Mouse (Mus musculus) kidney, postnatal 14 days (tissue): Measurements from ENCODE around the gene Sec13.

Experiments used
- DNase-seq: peaks from one replicate; pipeline ENCODE4 v3.0.0; 2022; ENCODE audit warnings: mixed read lengths

Gene Sec13

GRCm38 (mm10) chr6:113697222-113698205 lies 43.0 kb downstream of the Sec13 start:
- DNase-seq: peak; percentile 15

GRCm38 (mm10) chr6:113696582-113697221 lies 43.8 kb downstream of the Sec13 start, which contains the start of gene Tatdn2:
Gene Tatdn2 (plus strand): TSS chr6:113697050.
- DNase-seq: peak; percentile 99

- no peak for DNase-seq
Observed at GRCm38 (mm10) chr6:113695766-113696355, 44.7 kb downstream of the Sec13 start.

GRCm38 (mm10) chr6:113695203-113695602 lies 45.3 kb downstream of the Sec13 start:
- DNase-seq: no peak

- no peak for DNase-seq
Observed at GRCm38 (mm10) chr6:113693377-113693776, 47.2 kb downstream of the Sec13 start.

- peak; percentile 52 for DNase-seq
Observed at GRCm38 (mm10) chr6:113692661-113693133, 47.8 kb downstream of the Sec13 start.

GRCm38 (mm10) chr6:113691084-113691462 lies 49.5 kb downstream of the Sec13 start:
- DNase-seq: no peak

- peak; percentile 93 for DNase-seq
Observed at GRCm38 (mm10) chr6:113690400-113691083, 50.0 kb downstream of the Sec13 start.

- DNase-seq: peak; percentile 88
Observed at GRCm38 (mm10) chr6:113690008-113690399, 50.5 kb downstream of the Sec13 start.

GRCm38 (mm10) chr6:113686551-113687125 lies 53.9 kb downstream of the Sec13 start:
- no peak for DNase-seq

GRCm38 (mm10) chr6:113683081-113683825 lies 57.3 kb downstream of the Sec13 start:
- no peak for DNase-seq

GRCm38 (mm10) chr6:113681271-113681670 lies 59.3 kb downstream of the Sec13 start:
- peak; percentile 87 for DNase-seq

- no peak for DNase-seq
Observed at GRCm38 (mm10) chr6:113679993-113680566, 60.5 kb downstream of the Sec13 start.

GRCm38 (mm10) chr6:113678246-113679012 lies 62.1 kb downstream of the Sec13 start:
- DNase-seq: no peak
